Mouse (Mus musculus) lung, postnatal 10 days (tissue): ENCODE data around the gene 6430548M08Rik.

ENCODE experiments used
- DNase-seq: peaks from one replicate; pipeline ENCODE4 v3.0.0; 2021

Gene 6430548M08Rik

GRCm38 (mm10) chr8:120144652-120145301 is 30.8 kb downstream of the 6430548M08Rik start:
- peak; percentile 72 for DNase-seq

DNA sequence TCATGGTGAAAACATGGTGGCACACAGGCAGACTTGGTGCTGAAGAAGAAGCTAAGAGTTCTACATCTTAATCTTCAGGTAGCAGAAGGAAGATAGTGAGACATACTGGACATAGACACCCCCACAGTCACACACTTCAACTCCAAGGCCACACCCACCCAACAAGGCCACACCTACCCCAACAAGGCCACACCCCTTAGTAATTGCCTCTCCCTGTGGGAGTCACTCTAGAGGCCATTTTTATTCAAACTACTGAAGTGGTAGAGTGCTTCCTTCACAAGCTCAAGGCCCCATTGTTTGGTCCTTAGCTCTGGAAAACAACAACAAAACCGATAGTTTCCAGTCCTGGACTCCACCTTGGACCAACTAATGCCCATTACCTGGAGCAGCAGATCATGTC is 32.1 kb downstream of the 6430548M08Rik start:
- no peak for DNase-seq

DNA sequence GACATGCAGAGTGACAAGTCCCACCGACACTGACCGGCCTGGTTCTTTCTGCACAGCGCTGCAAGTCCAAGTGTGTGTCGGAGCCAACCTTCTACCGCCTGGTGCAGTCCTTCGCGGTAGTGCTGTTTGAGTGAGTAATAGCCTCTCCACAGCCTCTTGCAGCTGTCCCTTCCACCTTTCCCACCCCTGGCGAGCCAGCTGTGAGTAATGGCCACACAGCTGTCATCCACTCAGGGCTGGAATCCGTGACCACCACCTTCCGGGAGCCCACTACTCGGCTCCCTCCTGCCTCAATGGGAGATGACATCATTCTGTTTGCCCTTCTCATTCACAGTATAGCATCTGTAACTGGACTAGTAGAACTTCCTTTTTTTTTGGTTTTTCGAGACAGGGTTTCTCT is 36.1 kb downstream of the 6430548M08Rik start:
- no peak for DNase-seq

DNA sequence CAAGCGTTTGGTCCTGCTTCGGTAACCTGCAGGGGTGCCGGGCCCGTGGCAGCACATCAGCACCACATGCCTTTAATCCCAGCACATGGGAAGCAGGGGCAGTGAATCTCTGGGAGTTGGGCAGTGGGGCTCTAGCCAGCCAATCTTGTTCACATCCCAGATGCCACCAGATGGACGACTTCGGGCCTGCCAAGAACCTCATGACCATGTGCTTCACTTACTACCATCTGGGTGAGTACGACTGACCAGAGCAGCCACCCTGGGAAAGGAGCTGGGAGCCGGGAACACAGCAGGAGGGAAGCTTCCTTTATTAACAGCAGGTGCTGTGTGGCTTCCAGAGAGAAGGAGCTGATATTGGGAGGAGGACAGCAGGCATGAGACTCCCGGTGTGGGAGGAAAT is 37.2 kb downstream of the 6430548M08Rik start:
- no peak for DNase-seq

- DNase-seq = peak; percentile 66
These were observed 38.7 kb downstream of the 6430548M08Rik start for GRCm38 (mm10) chr8:120152636-120153035.

GRCm38 (mm10) chr8:120160366-120160765 is 46.4 kb downstream of the 6430548M08Rik start:
- DNase-seq = no peak

- DNase-seq = no peak
These were observed 47.9 kb downstream of the 6430548M08Rik start for GRCm38 (mm10) chr8:120161658-120162403.

DNA sequence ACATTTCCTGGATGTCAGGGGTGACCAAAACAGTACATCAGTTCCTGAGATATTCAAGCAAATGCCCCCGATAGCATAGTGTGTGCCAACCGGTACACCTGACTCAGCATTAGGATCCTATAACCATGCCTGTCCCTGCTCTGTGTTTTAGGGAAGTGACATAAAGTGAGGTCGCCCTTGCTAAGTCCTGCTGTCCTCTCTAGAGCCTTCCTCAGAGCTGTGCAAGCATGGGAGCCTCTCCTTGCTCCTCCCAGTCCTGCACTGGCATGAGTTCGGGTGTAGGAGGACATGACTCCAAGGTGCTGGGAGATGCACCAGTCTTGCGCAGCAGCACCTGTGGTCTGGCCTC is 48.4 kb downstream of the 6430548M08Rik start:
- no peak for DNase-seq

DNA sequence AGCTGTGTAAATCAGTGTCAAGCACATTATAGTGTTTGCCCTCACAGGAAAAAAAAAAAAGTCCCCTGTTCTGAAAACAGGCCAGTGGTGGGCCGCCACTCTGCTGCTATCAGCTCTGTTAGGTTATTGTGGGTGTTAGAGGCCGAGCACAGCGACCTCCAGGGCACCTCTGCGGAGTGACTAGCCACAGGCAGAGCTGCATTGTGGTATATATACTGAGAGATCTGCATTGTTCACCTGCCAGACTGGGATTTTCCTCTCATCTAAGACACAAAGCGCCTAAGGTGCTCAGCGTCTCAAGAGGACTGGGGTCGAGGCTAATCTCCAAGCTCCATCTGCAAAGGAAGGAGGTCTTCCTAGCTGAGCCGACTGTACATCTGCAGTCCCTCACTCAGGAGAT is 49.4 kb downstream of the 6430548M08Rik start:
- no peak for DNase-seq

- DNase-seq = no peak
These were observed 50.1 kb downstream of the 6430548M08Rik start for GRCm38 (mm10) chr8:120164026-120164425.

GRCm38 (mm10) chr8:120167136-120167535 is 53.2 kb downstream of the 6430548M08Rik start:
- no peak for DNase-seq

GRCm38 (mm10) chr8:120167821-120168220 is 53.9 kb downstream of the 6430548M08Rik start:
- peak; percentile 75 for DNase-seq

GRCm38 (mm10) chr8:120169119-120169518 is 55.2 kb downstream of the 6430548M08Rik start:
- DNase-seq = no peak

GRCm38 (mm10) chr8:120173195-120173594 is 59.2 kb downstream of the 6430548M08Rik start:
- no peak for DNase-seq

DNA sequence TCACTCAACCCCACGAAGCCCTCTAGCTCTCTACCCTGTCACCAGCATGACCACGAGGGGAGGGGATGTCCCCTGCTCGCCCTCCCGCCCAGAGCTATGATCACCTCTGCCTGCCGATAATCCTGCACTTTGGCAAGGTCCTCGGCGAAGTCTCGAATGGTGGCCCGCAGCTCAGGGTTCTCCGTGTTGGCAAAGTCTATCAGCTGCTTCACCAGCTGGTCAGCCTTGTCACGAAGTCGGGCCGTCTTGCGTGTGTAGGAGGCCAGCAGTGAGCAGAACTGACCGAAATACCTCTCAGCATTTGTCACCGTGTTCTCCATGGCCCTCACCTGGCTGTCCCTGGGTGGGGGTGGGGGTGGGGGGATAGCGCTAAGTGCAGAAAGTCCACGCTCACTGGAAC is 60.7 kb downstream of the 6430548M08Rik start:
- no peak for DNase-seq

GRCm38 (mm10) chr8:120176605-120177004 is 62.7 kb downstream of the 6430548M08Rik start:
- no peak for DNase-seq

DNA sequence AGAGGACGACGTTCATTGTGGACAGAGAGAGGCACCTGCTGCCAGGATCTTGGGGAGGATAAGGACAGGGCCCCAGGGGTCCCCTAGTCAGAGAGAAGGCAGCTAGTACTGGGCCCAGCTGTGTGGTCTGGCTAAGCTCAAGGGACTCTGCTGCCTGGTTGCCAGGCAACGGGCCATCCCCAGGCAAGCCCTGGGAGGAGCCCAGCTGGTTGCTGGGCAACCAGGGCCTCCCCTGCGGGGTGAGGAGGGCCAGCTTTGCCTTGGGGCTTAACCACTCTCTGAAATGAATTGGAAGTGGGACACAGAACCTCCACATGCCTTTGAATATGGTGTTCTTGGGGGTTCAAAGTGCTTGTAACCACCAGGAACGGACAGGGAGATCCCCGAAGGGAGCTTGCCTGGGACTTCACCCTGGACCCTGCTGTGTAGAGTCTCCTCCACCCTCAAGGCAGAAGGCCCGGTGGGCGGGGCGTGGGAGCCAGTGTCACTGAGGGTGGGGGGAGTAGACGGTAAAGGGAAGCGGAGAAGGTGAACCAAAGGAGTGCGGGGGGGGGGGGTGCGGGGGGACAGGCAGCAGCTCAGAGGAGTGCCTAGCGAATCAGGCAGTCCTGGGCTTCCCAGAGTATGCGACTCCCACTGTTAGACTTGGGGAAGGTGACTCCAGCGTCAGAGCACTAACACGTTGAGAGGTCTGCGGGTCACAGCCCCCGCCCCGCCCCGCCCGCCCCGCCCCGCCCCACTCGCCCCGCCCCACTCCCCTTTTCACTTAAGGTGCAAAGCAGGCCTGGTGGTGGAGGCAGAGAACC is 63.6 kb downstream of the 6430548M08Rik start, which contains the start of gene Fam92b:
Gene Fam92b, minus strand, starts transcription at position 149 of the 806 bp plus-strand sequence.
- DNase-seq = peak; percentile 76

DNA sequence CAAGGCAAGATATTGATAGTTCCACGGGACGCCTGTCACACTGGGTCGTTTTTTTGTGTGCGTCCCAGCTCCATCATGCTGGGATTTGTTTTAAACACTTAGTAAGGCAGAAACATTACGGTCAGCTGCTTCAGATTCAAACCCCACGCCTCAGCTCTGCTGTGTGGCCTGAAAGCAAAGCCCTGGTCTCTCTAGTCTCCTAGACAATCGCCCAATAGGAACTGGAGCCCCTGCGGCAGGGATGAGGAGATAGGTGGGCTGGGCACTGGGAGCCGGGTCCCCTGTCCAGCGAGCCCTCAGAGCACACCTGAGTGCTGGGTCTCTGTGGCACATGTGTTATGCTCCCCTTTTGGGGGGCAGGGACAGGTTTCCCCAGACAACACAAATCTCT is 64.2 kb downstream of the 6430548M08Rik start:
- DNase-seq = no peak

DNA sequence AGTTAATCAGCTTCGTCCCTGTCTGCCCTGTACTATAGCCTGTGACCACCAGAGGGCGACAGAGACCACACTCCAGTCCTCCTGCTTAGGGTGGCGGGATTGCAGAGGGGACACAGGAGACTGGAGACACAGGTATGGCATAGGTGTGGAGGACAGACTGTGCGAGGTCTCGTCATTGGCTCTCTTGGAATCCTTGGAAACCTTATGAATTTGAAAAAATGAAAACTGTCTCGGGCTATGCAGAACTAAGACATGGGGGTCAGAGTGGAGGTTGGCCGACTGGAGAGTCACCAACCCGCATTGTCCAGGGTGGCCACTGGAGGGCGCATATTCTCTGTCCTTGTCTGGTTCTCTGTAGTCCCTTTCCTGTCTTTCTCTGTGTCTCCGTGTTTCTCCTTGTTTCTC is 65.1 kb downstream of the 6430548M08Rik start:
- DNase-seq = peak; percentile 95

GRCm38 (mm10) chr8:120180445-120180970 is 66.6 kb downstream of the 6430548M08Rik start:
- DNase-seq = peak; percentile 46

DNA sequence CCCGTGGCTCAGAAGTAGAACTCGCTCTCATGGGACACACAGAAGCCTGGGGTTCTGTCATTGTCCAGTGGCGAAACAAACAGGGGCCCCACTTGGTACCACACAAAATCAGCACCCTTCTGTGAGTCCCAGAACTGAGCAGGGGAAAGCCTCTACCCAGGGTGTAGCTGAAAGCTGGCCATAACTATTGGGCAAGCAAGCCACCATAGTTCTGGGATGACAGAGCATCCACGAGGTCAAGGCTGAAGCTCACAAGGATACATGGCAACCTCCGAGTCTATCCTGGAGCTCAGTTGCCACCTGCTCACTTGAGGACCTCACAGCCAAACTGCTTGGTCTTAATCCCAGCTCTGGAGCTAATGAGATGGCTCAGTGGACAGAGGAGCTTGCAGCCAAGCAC is 67.3 kb downstream of the 6430548M08Rik start:
- DNase-seq = no peak

GRCm38 (mm10) chr8:120181861-120182414 is 68.0 kb downstream of the 6430548M08Rik start:
- DNase-seq = no peak

GRCm38 (mm10) chr8:120184366-120184765 is 70.4 kb downstream of the 6430548M08Rik start:
- peak; percentile 68 for DNase-seq
